18 mouse cellular contexts compared by ENCODE assay signal in the genomic region with DNA sequence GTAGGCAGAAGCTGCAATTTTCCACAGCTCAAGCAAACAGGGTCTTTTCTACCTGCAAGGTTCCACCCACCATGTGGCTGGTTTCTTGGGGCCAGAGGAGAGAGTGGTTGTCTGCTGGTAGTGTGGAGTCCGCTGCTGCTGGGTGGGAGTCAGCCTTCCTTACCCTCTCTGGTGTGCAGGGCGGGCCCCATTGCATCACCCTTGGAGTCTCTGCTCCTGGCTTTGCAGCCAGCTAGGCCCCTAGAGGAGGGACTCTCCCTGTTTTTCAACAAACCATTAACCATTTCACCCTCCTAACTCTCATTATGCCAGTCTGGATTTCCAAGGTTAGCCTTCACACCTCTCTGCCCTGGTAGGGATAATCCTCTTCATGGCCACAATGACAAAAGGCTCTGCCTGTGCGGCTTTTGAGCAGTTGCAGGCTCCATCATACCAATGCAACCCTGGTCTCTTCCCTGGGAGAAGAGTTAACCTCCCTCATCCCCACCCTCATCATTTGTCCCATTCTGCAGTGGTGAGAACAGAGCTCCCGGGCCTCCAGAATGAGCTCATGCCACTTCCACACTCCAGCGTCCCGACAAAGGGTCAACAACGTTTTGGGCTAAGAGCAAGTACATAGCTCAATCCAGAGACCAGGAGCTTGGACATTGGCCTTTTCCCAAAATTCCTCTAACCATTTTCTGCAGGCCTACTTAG. TPM values are rescaled to one million over a fixed set of nuclear protein-coding genes. Genes with fewer than 3 reads are reported as not detected.
DNase-seq lines count a peak whose midpoint lies in the region; ATAC-seq lines count a peak whose summit lies in the region.
"Had no signal": no experiment of that assay in that cellular context is flagged by ENCODE, and none has a peak within 500 bp of the region (broad histone marks: within the 10 kb centered on the region; RNA-seq: fewer than 3 reads in every experiment).

No protein-coding gene starts in this region.

- 61% methylated on average over 7 of the region's 7 CpGs for WGBS in liver, embryonic 16.5 days (ENCODE audit: insufficient replicate concordance)
- 68% methylated on average over 7 of the region's 7 CpGs for WGBS in liver, embryonic 12.5 days (ENCODE audit: insufficient replicate concordance)

- H3K4me1 ChIP-seq in liver, embryonic 16.5 days (ENCODE audit: control insufficient read depth, low read depth, low read length): no peaks in the 10 kb centered on the region; the same call in 1 of the 2 replicates
- H3K4me1 ChIP-seq in liver, embryonic 12.5 days: no peaks in the 10 kb centered on the region
- H3K4me1 ChIP-seq: intestine, embryonic 15.5 days; neural tube, embryonic 15.5 days had no signal

- no peak overlapping the region for H3K27ac ChIP-seq in liver, embryonic 16.5 days (ENCODE audit: low read length)
- H3K27ac ChIP-seq in liver, embryonic 12.5 days: no peak overlapping the region
- H3K27ac ChIP-seq: intestine, embryonic 15.5 days; liver, embryonic 13.5 days; neural tube, embryonic 15.5 days had no signal

- H3K4me2 ChIP-seq in liver, embryonic 16.5 days (ENCODE audit: low read depth, low read length): no peak overlapping the region
- H3K4me2 ChIP-seq in liver, embryonic 12.5 days: no peak overlapping the region
- H3K4me2 ChIP-seq: intestine, embryonic 15.5 days; liver, embryonic 13.5 days; neural tube, embryonic 15.5 days had no signal

- ATAC-seq in liver, embryonic 16.5 days (ENCODE audit: low read depth): peak; percentile 47; the same call in 1 of the 2 replicates
- no peak for ATAC-seq in liver, embryonic 12.5 days
- ATAC-seq: intestine, embryonic 15.5 days had no signal

- peak; percentile 77 for DNase-seq in gastrocnemius, adult 18-20 months (ENCODE audit: low spot score)
- DNase-seq in gastrocnemius, postnatal 36 days: peak; percentile 65 to 70
- DNase-seq in heart, postnatal 4 days: peak; percentile 54
- no peak for DNase-seq in frontal cortex, postnatal 36 days (ENCODE audit: low spot score in 2 of 2)
- DNase-seq in embryo, embryonic 10.5 days (ENCODE audit: low spot score): no peak
- DNase-seq: adrenal gland, adult 8-10 months; cerebellum, postnatal 14 days; kidney, postnatal 36 days; layer of hippocampus, postnatal 36 days; left cerebral cortex, postnatal 4 days; liver, embryonic 13.5 days; right cerebral cortex, postnatal 14 days; thymus, postnatal 25 days had no signal

- H3K27me3 ChIP-seq in liver, embryonic 16.5 days (ENCODE audit: control insufficient read depth, insufficient read depth, low read depth, low read length): no peaks in the 10 kb centered on the region
- no peaks in the 10 kb centered on the region for H3K27me3 ChIP-seq in liver, embryonic 12.5 days (replicated peaks)
- H3K27me3 ChIP-seq: intestine, embryonic 15.5 days; liver, embryonic 13.5 days; neural tube, embryonic 15.5 days had no signal

- no peak overlapping the region for H3K9ac ChIP-seq in liver, embryonic 16.5 days (ENCODE audit: low read depth, low read length)
- no peak overlapping the region for H3K9ac ChIP-seq in liver, embryonic 12.5 days
- H3K9ac ChIP-seq: intestine, embryonic 15.5 days; liver, embryonic 13.5 days; neural tube, embryonic 15.5 days had no signal

- intact Hi-C loops in gastrocnemius, postnatal 36 days (cut with DNase I): no loop called here

- H3K4me3 ChIP-seq in liver, embryonic 16.5 days (ENCODE audit: low read depth, low read length): no peak overlapping the region
- H3K4me3 ChIP-seq in liver, embryonic 12.5 days: no peak overlapping the region
- H3K4me3 ChIP-seq: intestine, embryonic 15.5 days; liver, embryonic 13.5 days; neural tube, embryonic 15.5 days had no signal

- no peaks in the 10 kb centered on the region for H3K36me3 ChIP-seq in liver, embryonic 16.5 days (ENCODE audit: control insufficient read depth, insufficient read depth)
- H3K36me3 ChIP-seq in liver, embryonic 12.5 days: no peaks in the 10 kb centered on the region
- H3K36me3 ChIP-seq: G1E; intestine, embryonic 15.5 days; liver, embryonic 13.5 days; neural tube, embryonic 15.5 days had no signal

- H3K9me3 ChIP-seq in liver, embryonic 16.5 days (replicated peaks; ENCODE audit: control insufficient read depth, low read length): no peaks in the 10 kb centered on the region
- no peaks in the 10 kb centered on the region for H3K9me3 ChIP-seq in liver, embryonic 12.5 days (replicated peaks)
- H3K9me3 ChIP-seq: G1E; intestine, embryonic 15.5 days; liver, embryonic 13.5 days; neural tube, embryonic 15.5 days had no signal

RNA-seq across cellular contexts. Expression of a gene that starts 7.5 kb away (rescaled TPM):
- 23.7 and 24.8 TPM in 2 replicates for polyA plus RNA-seq in liver, embryonic 16.5 days (2015; fragmentation: Nextera tagmentation; extraction: Ambion mirVana)
- 53.7 and 54.0 TPM in 2 replicates for polyA plus RNA-seq in liver, embryonic 12.5 days (2016; fragmentation: Nextera tagmentation; extraction: Ambion mirVana)
- total RNA-seq in gastrocnemius, adult 18-20 months (2021): 10 to 100 TPM; 25.0 to 30.9 TPM
- 10 to 100 TPM; 25.0 to 28.9 TPM for total RNA-seq in gastrocnemius, postnatal 36 days (2021)
- 10 to 100 TPM; 92.0 to 95.7 TPM for total RNA-seq in heart, postnatal 4 days (2021)

RNA-seq across cellular contexts. Expression of a gene that starts 56.4 kb away (rescaled TPM):
- 6.0 and 7.9 TPM in 2 replicates for polyA plus RNA-seq in liver, embryonic 16.5 days (2015; fragmentation: Nextera tagmentation; extraction: Ambion mirVana)
- polyA plus RNA-seq in liver, embryonic 12.5 days (2016; fragmentation: Nextera tagmentation; extraction: Ambion mirVana): 8.7 and 8.8 TPM in 2 replicates
- total RNA-seq in gastrocnemius, adult 18-20 months (2021): 1 to 10 TPM; 6.6 to 8.4 TPM
- total RNA-seq in gastrocnemius, postnatal 36 days (2021): 1 to 10 TPM; 6.0 to 9.7 TPM
- total RNA-seq in heart, postnatal 4 days (2021): 10 to 100 TPM; 14.8 to 15.4 TPM

Comparison
In these comparisons a context has a peak if more than half of its experiments do, and no peak if none do; other contexts are left out.
1. DNase-seq: peak in gastrocnemius, adult 18-20 months (single experiment), gastrocnemius, postnatal 36 days (2 of 2) and heart, postnatal 4 days (single experiment); none in frontal cortex, postnatal 36 days (0 of 2) and embryo, embryonic 10.5 days (single experiment).